Mouse (Mus musculus) lung, embryonic 15.5 days (tissue): ENCODE measurements around the gene Ahnak2. TPM values are rescaled to one million over a fixed set of nuclear protein-coding genes. Genes with fewer than 3 reads are reported as not detected.

ENCODE experiments used
- ATAC-seq: fragments of 200-750 bp; cut with Nextera tagmentation; 2 replicates; pipeline ENCODE4 v1.8.0; 2017; ENCODE audit warnings: moderate number of reproducible peaks, borderline replicate concordance; ENCODE audit not compliant: low FRiP score, low TSS enrichment; ENCODE audit errors: extremely low read depth
- H3K27ac ChIP-seq: fragments of 300-500 bp; sonication (generic); 2 replicates; pipeline ENCODE4 v1.5.1; 2015; ENCODE audit warnings: moderate library complexity, mild to moderate bottlenecking, inconsistent platforms
- H3K27me3 ChIP-seq: fragments of 300-500 bp; sonication (generic); 2 replicates; pipeline ENCODE4 v1.6.1; 2015; ENCODE audit warnings: inconsistent platforms
- H3K36me3 ChIP-seq: fragments of 300-500 bp; sonication (generic); 2 replicates; pipeline ENCODE4 v1.6.1; 2015; ENCODE audit warnings: inconsistent platforms
- H3K4me1 ChIP-seq: fragments of 300-500 bp; sonication (generic); 2 replicates; pipeline ENCODE4 v1.6.1; 2015; ENCODE audit warnings: inconsistent platforms
- H3K4me2 ChIP-seq: fragments of 300-500 bp; sonication (generic); 2 replicates; pipeline ENCODE4 v1.6.1; 2015; ENCODE audit warnings: inconsistent platforms, mild to moderate bottlenecking, moderate library complexity
- H3K4me3 ChIP-seq: fragments of 300-500 bp; sonication (generic); 2 replicates; pipeline ENCODE4 v1.5.1; 2015; ENCODE audit warnings: mild to moderate bottlenecking, inconsistent platforms
- H3K9ac ChIP-seq: fragments of 300-500 bp; sonication (generic); 2 replicates; pipeline ENCODE4 v1.6.1; 2015; ENCODE audit warnings: inconsistent platforms
- H3K9me3 ChIP-seq: fragments of 300-500 bp; sonication (generic); 2 replicates; pipeline ENCODE4 v1.6.1; 2016; ENCODE audit warnings: inconsistent platforms
- WGBS: fragments of 180-500 bp; shearing (Covaris S2); methylation state at CpG from one replicate; pipeline ENCODE4 v1.1.7; 2015; 5-methylcytosine and 5-hydroxymethylcytosine counted together
- polyA plus RNA-seq: library from polyadenylated mRNA; unstranded; fragments of >200 nt; fragmentation: Nextera tagmentation; extraction: Ambion mirVana; gene quantifications from 2 replicates; pipeline ENCODE4 v1.2.1, GENCODE M21; 2015

The Ahnak2 gene
- polyA plus RNA-seq, 1 experiment from 2014 or later, result 0.98 TPM

GRCm38 (mm10) chr12:112764991-112765390, 37.5 kb downstream of the Ahnak2 start:
- 85% methylated on average over 7 of the region's 7 CpGs for WGBS

DNA sequence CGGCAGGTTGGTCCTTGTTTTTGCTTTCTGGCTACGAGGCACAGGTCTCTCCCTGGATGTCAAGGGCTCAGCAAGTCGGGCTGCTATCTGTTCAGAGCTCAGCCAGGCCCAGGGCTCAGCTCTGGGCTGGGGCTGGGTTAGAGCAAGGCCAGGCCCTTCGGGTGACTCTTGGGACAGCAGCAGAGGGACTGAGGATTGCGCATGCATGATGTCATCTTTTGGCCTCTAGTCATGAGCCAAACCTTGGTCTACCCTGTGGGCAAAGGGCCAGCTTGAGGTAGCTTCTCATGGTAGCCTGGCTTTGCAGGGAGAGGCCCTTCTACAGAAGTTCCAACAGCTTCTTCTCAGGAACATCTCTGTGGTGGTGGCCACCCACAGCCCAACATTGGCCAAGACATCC, 38.3 kb downstream of the Ahnak2 start:
- no peak overlapping the region for H3K4me3 ChIP-seq
- H3K4me1 ChIP-seq, result no peaks in the 10 kb centered on the region
- H3K9me3 ChIP-seq, result no peaks in the 10 kb centered on the region
- ATAC-seq, result no peak
- WGBS, result 80% methylated on average over 5 of the region's 5 CpGs
- no peaks in the 10 kb centered on the region for H3K36me3 ChIP-seq
- no peak overlapping the region for H3K9ac ChIP-seq
- no peak overlapping the region for H3K4me2 ChIP-seq
- H3K27ac ChIP-seq, result no peak overlapping the region
- no peaks in the 10 kb centered on the region for H3K27me3 ChIP-seq

More at GRCm38 (mm10) chr12:112764991-112765390, 37.5 kb downstream of the Ahnak2 start:
- H3K4me2 ChIP-seq, result no peak overlapping the region
- H3K4me1 ChIP-seq, result no peaks in the 10 kb centered on the region
- no peak overlapping the region for H3K4me3 ChIP-seq
- H3K9ac ChIP-seq, result no peak overlapping the region
- no peaks in the 10 kb centered on the region for H3K36me3 ChIP-seq
- no peaks in the 10 kb centered on the region for H3K9me3 ChIP-seq
- no peak overlapping the region for H3K27ac ChIP-seq
- no peaks in the 10 kb centered on the region for H3K27me3 ChIP-seq
- ATAC-seq, result no peak

DNA sequence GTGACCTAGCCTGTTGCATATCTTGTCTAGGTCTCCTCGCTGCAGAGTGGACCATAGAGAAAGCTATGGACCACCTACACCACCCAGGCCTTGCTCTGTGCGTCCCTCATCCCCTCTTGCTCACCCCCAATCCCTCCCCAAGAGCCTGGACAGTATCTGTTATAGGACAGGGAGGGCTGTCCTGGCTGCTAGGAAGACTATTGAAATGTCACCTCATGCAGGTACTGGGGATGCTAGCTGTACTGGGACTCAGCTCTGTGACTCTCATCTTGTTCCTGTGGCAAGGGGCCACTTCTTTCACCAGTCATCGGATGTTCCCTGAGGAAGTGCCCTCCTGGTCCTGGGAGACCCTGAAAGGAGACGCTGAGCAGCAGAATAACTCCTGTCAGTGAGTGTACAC, 39.3 kb downstream of the Ahnak2 start:
- Histone ChIP-seq H3K4me2 (no peak overlapping the region), H3K4me3 (no peak overlapping the region), H3K9ac (no peak overlapping the region), H3K27me3 (no peaks in the 10 kb centered on the region), H3K4me1 (no peaks in the 10 kb centered on the region), H3K36me3 (no peaks in the 10 kb centered on the region), H3K27ac (no peak overlapping the region), H3K9me3 (no peaks in the 10 kb centered on the region)
- ATAC-seq, result no peak
- WGBS, result 68% methylated on average over 4 of the region's 4 CpGs

GRCm38 (mm10) chr12:112762018-112762417, 40.4 kb downstream of the Ahnak2 start:
- no peak overlapping the region for H3K4me3 ChIP-seq
- H3K36me3 ChIP-seq, result no peaks in the 10 kb centered on the region

GRCm38 (mm10) chr12:112761411-112761810, 41.0 kb downstream of the Ahnak2 start:
- Histone ChIP-seq H3K36me3 (no peaks in the 10 kb centered on the region), H3K4me1 (no peaks in the 10 kb centered on the region), H3K27me3 (no peaks in the 10 kb centered on the region), H3K9ac (no peak overlapping the region), H3K9me3 (no peaks in the 10 kb centered on the region), H3K4me2 (no peak overlapping the region), H3K4me3 (no peak overlapping the region), H3K27ac (no peak overlapping the region)
- WGBS, result 90% methylated on average over 4 of the region's 4 CpGs
- ATAC-seq, result no peak

More at GRCm38 (mm10) chr12:112762018-112762417, 40.4 kb downstream of the Ahnak2 start:
- no peak overlapping the region for H3K9ac ChIP-seq
- H3K4me2 ChIP-seq, result no peak overlapping the region
- no peak for ATAC-seq
- H3K27ac ChIP-seq, result no peak overlapping the region
- no peaks in the 10 kb centered on the region for H3K4me1 ChIP-seq
- no peaks in the 10 kb centered on the region for H3K27me3 ChIP-seq
- no peaks in the 10 kb centered on the region for H3K9me3 ChIP-seq
- 86% methylated on average over 3 of the region's 3 CpGs for WGBS

- no peak within 1 kb of the TSS for H3K27ac ChIP-seq
- WGBS, result 37% methylated on average over 4 of the region's 4 CpGs
- H3K4me1 ChIP-seq, result no peaks in the 10 kb centered on the region
- H3K27me3 ChIP-seq, result no peaks in the 10 kb centered on the region
- H3K4me3 ChIP-seq, result no peak within 1 kb of the TSS
- H3K4me2 ChIP-seq, result no peak within 1 kb of the TSS
- no peaks in the 10 kb centered on the region for H3K9me3 ChIP-seq
- no peak for ATAC-seq
- no peaks in the 10 kb centered on the region for H3K36me3 ChIP-seq
- H3K9ac ChIP-seq, result no peak within 1 kb of the TSS
Observed at GRCm38 (mm10) chr12:112760154-112760926, 42.1 kb downstream of the Ahnak2 start, which contains the start of gene Pld4. Gene Pld4, plus strand, starts transcription at chr12:112760655.

DNA sequence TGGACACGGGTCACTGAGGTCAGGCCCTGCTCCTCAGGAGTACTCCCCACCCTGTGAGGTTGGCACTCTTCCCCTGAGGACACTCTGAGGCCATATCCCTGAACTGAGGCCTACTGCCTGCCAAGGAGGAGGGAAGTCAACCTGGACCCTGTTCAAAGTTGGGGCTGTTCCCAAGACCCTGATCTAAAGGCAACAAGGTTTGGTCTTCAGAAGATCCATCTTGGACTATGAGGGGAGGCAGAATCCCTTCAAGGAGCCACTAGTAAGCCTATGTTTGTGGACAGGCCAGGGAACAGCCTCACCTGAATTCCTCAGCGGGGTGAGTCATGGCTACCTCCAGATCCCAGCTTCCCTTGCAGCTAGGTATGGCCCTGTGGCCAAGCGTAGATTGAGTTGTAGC, 43.0 kb downstream of the Ahnak2 start:
- Histone ChIP-seq H3K9me3 (no peaks in the 10 kb centered on the region), H3K36me3 (no peaks in the 10 kb centered on the region), H3K9ac (no peak overlapping the region), H3K4me1 (no peaks in the 10 kb centered on the region), H3K4me3 (no peak overlapping the region), H3K27me3 (no peaks in the 10 kb centered on the region), H3K27ac (no peak overlapping the region), H3K4me2 (no peak overlapping the region)
- 88% methylated on average over 3 of the region's 3 CpGs for WGBS
- ATAC-seq, result no peak

DNA sequence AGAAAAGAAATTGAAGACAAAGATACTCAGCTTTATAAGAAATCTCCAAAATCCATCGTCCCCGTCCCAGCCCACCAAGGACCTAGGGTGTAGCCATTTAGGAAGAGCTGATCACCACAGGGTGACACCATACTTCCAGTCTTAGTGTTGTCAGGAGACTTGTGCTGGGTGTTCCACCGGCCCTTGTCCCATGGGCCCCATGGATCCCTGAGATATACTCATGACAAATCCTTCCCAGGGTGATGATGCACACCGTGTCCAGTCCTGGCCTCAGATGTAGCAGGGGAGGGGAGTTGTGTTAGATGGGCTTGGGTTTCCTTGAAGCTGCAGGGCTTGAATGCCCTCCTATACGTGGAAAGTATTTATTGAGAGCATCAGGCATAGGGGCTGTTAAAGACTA, 44.6 kb downstream of the Ahnak2 start:
- ATAC-seq, result no peak
- no peak overlapping the region for H3K9ac ChIP-seq
- 76% methylated on average over 5 of the region's 5 CpGs for WGBS
- no peak overlapping the region for H3K4me2 ChIP-seq
- no peak overlapping the region for H3K4me3 ChIP-seq
- H3K36me3 ChIP-seq, result no peaks in the 10 kb centered on the region
- no peaks in the 10 kb centered on the region for H3K27me3 ChIP-seq
- no peaks in the 10 kb centered on the region for H3K9me3 ChIP-seq
- no peaks in the 10 kb centered on the region for H3K4me1 ChIP-seq
- H3K27ac ChIP-seq, result no peak overlapping the region

- no peaks in the 10 kb centered on the region for H3K9me3 ChIP-seq
- no peaks in the 10 kb centered on the region for H3K36me3 ChIP-seq
- H3K9ac ChIP-seq, result no peak overlapping the region
- H3K27me3 ChIP-seq, result no peaks in the 10 kb centered on the region; the same call in 1 of the 2 replicates
- no peak overlapping the region for H3K4me3 ChIP-seq
- ATAC-seq, result no peak
- H3K27ac ChIP-seq, result no peak overlapping the region
- H3K4me2 ChIP-seq, result no peak overlapping the region
- WGBS, result 65% methylated on average over 4 of the region's 4 CpGs
- H3K4me1 ChIP-seq, result no peaks in the 10 kb centered on the region
Observed at GRCm38 (mm10) chr12:112755900-112756299, 46.6 kb downstream of the Ahnak2 start.

- Histone ChIP-seq H3K27me3 (no peaks in the 10 kb centered on the region; the same call in 1 of the 2 replicates), H3K36me3 (no peaks in the 10 kb centered on the region), H3K9ac (no peak overlapping the region), H3K27ac (no peak overlapping the region), H3K4me2 (no peak overlapping the region), H3K4me1 (no peaks in the 10 kb centered on the region), H3K9me3 (no peaks in the 10 kb centered on the region), H3K4me3 (no peak overlapping the region)
- ATAC-seq, result no peak
- WGBS, result 53% methylated on average over 2 of the region's 2 CpGs
Observed at GRCm38 (mm10) chr12:112752399-112752798, 50.1 kb downstream of the Ahnak2 start.

DNA sequence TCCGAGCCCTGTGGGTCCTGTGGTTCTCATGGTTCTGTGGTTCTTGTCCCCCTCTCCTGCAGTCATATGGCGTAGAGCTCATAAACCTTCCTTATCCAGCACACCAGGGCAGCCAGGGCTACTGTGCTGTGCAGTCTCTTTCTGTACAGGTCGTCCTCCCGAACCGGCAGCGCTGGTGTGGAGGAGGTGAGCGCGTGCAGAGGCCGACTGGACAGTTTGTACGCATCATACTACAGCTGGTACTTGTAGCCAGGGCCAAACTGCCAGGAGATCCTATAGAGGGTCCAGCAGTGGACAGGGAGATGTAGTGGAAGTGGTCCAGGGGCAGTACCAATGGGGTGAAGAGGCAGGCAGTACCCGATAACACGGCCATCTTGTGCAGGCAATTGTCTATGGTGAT, 51.5 kb downstream of the Ahnak2 start:
- Histone ChIP-seq H3K27ac (no peak overlapping the region), H3K27me3 (no peaks in the 10 kb centered on the region; the same call in 1 of the 2 replicates), H3K4me1 (peaks cover 7% of the 10 kb centered on the region; the same call in 1 of the 2 replicates), H3K36me3 (no peaks in the 10 kb centered on the region), H3K4me3 (no peak overlapping the region), H3K9me3 (no peaks in the 10 kb centered on the region), H3K4me2 (no peak overlapping the region), H3K9ac (no peak overlapping the region)
- no peak for ATAC-seq
- whole genome bisulfite sequencing, result 75% methylated on average over 12 of the region's 12 CpGs

GRCm38 (mm10) chr12:112747606-112747970, 54.9 kb downstream of the Ahnak2 start:
- 74% methylated on average over 8 of the region's 8 CpGs for WGBS
- Histone ChIP-seq H3K36me3 (peaks cover 8% of the 10 kb centered on the region; the same call in 1 of the 2 replicates), H3K9me3 (no peaks in the 10 kb centered on the region), H3K27me3 (no peaks in the 10 kb centered on the region; the same call in 1 of the 2 replicates), H3K27ac (no peak overlapping the region), H3K9ac (no peak overlapping the region), H3K4me3 (no peak overlapping the region), H3K4me2 (no peak overlapping the region), H3K4me1 (peaks cover 18% of the 10 kb centered on the region; the same call in 1 of the 2 replicates)
- no peak; the same call in 1 of the 2 replicates for ATAC-seq
